Mouse (Mus musculus): ENCODE measurements at regions not wholly inside any gene's neighbourhood (a gene's known extent, or its start where the extent isn't known, plus 50 kb on each side); places are given as distances from the start of the nearest gene placed in this dataset.

DNA sequence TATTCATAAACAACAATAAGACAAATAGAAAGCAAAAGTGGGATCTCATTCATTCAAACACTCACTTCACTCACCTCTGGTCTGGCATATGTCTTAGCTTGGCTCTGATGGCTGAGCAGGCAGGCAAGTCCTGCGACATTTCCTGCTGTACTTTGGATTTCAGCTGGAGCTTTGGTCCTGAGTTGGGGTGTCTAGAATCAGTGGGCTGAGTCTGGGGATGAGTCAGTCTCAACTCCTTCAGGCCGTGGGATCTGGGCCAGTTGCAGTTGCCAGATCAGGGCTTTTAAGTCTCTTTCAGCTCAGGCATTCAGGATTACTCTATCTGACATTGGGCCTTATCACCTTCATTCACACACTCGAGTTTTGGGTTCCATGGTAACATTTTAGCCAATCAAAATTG is 454.1 kb downstream of the Adra2a start:
- Histone ChIP-seq H3K27ac (ENCODE audit: low read length) (no peak overlapping the region), H3K9ac (replicated peaks; ENCODE audit: low read depth, low read length) (no peak overlapping the region), H3K36me3 (ENCODE audit: control insufficient read depth, insufficient read depth) (no peaks in the 10 kb centered on the region), H3K4me1 (replicated peaks; ENCODE audit: control insufficient read depth, insufficient read depth, low read length) (no peaks in the 10 kb centered on the region), H3K4me2 (ENCODE audit: low read length) (no peak overlapping the region), H3K27me3 (replicated peaks; ENCODE audit: control insufficient read depth, insufficient read depth, low read length) (no peaks in the 10 kb centered on the region), H3K4me3 (replicated peaks; ENCODE audit: low read length) (no peak overlapping the region), H3K9me3 (ENCODE audit: control insufficient read depth, low read length) (no peaks in the 10 kb centered on the region)
- no peak for ATAC-seq
- WGBS, result 74% methylated on average over 3 of the region's 3 CpGs

DNA sequence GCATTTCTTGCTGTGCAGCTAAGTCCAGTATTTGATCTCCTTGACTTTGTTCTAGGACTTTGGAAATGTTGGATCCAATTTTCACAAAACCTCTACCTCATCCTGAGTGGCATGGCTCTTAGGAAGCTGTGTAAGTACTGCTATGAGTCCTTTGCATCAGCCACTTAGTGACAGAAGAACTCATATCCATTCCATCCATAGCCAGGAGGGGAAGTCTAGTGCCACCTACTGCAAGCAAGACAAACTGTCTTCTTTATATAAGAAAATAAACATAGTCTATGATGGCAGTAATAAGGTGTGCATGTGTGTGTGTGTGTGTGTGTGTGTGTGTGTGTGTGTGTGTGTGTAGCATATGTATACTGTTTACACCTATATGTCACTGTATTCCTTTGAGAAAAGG is 489.9 kb downstream of the Adra2a start:
- Histone ChIP-seq H3K27me3 (replicated peaks; ENCODE audit: control insufficient read depth, insufficient read depth, low read length) (no peaks in the 10 kb centered on the region), H3K27ac (ENCODE audit: low read length) (no peak overlapping the region), H3K9me3 (ENCODE audit: control insufficient read depth, low read length) (no peaks in the 10 kb centered on the region), H3K36me3 (ENCODE audit: control insufficient read depth, insufficient read depth) (no peaks in the 10 kb centered on the region), H3K9ac (replicated peaks; ENCODE audit: low read depth, low read length) (no peak overlapping the region), H3K4me2 (ENCODE audit: low read length) (no peak overlapping the region), H3K4me3 (replicated peaks; ENCODE audit: low read length) (no peak overlapping the region), H3K4me1 (replicated peaks; ENCODE audit: control insufficient read depth, insufficient read depth, low read length) (no peaks in the 10 kb centered on the region)
- no peak for ATAC-seq

GRCm38 (mm10) chr19:54555351-54555750 is 511.4 kb downstream of the Adra2a start:
- ATAC-seq, result no peak
- Histone ChIP-seq H3K9me3 (ENCODE audit: control insufficient read depth, low read length) (no peaks in the 10 kb centered on the region), H3K27me3 (replicated peaks; ENCODE audit: control insufficient read depth, insufficient read depth, low read length) (no peaks in the 10 kb centered on the region), H3K36me3 (ENCODE audit: control insufficient read depth, insufficient read depth) (no peaks in the 10 kb centered on the region), H3K27ac (ENCODE audit: low read length) (no peak overlapping the region), H3K9ac (replicated peaks; ENCODE audit: low read depth, low read length) (no peak overlapping the region), H3K4me2 (ENCODE audit: low read length) (no peak overlapping the region), H3K4me1 (replicated peaks; ENCODE audit: control insufficient read depth, insufficient read depth, low read length) (no peaks in the 10 kb centered on the region), H3K4me3 (replicated peaks; ENCODE audit: low read length) (no peak overlapping the region)
- WGBS, result 90% methylated on average over 3 of the region's 3 CpGs

- Histone ChIP-seq H3K4me3 (replicated peaks; ENCODE audit: low read length) (no peak overlapping the region), H3K36me3 (ENCODE audit: control insufficient read depth, insufficient read depth) (no peaks in the 10 kb centered on the region), H3K27ac (ENCODE audit: low read length) (no peak overlapping the region), H3K4me1 (replicated peaks; ENCODE audit: control insufficient read depth, insufficient read depth, low read length) (no peaks in the 10 kb centered on the region), H3K27me3 (replicated peaks; ENCODE audit: control insufficient read depth, insufficient read depth, low read length) (no peaks in the 10 kb centered on the region), H3K9me3 (ENCODE audit: control insufficient read depth, low read length) (no peaks in the 10 kb centered on the region), H3K4me2 (ENCODE audit: low read length) (no peak overlapping the region), H3K9ac (replicated peaks; ENCODE audit: low read depth, low read length) (no peak overlapping the region)
- ATAC-seq, result no peak
- 43% methylated on average over 3 of the region's 3 CpGs for WGBS
Measured at GRCm38 (mm10) chr19:54557984-54558383, 514.0 kb downstream of the Adra2a start.

- Histone ChIP-seq H3K36me3 (ENCODE audit: control insufficient read depth, insufficient read depth) (no peaks in the 10 kb centered on the region), H3K9ac (replicated peaks; ENCODE audit: low read depth, low read length) (no peak overlapping the region), H3K9me3 (ENCODE audit: control insufficient read depth, low read length) (no peaks in the 10 kb centered on the region), H3K27ac (ENCODE audit: low read length) (no peak overlapping the region), H3K27me3 (replicated peaks; ENCODE audit: control insufficient read depth, insufficient read depth, low read length) (0 out of 2 replicates have a peak, but pooled peaks cover 2% of the 10 kb centered on the region), H3K4me1 (replicated peaks; ENCODE audit: control insufficient read depth, insufficient read depth, low read length) (no peaks in the 10 kb centered on the region), H3K4me3 (replicated peaks; ENCODE audit: low read length) (no peak overlapping the region), H3K4me2 (ENCODE audit: low read length) (no peak overlapping the region)
- no peak for ATAC-seq
- 78% methylated on average over 2 of the region's 2 CpGs for WGBS
Measured at GRCm38 (mm10) chr19:54583574-54583973, 539.6 kb downstream of the Adra2a start.

GRCm38 (mm10) chr19:54584687-54585237 is 540.8 kb downstream of the Adra2a start:
- ATAC-seq, result no peak
- 49% methylated on average over 3 of the region's 3 CpGs for WGBS
- 0 out of 2 replicates have a peak, but pooled peaks cover 2% of the 10 kb centered on the region for H3K27me3 ChIP-seq (replicated peaks; ENCODE audit: control insufficient read depth, insufficient read depth, low read length)
- H3K4me2 ChIP-seq (ENCODE audit: low read length), result no peak overlapping the region
- no peaks in the 10 kb centered on the region for H3K4me1 ChIP-seq (replicated peaks; ENCODE audit: control insufficient read depth, insufficient read depth, low read length)
- H3K27ac ChIP-seq (ENCODE audit: low read length), result no peak overlapping the region
- H3K9me3 ChIP-seq (ENCODE audit: control insufficient read depth, low read length), result no peaks in the 10 kb centered on the region
- no peaks in the 10 kb centered on the region for H3K36me3 ChIP-seq (ENCODE audit: control insufficient read depth, insufficient read depth)
- H3K4me3 ChIP-seq (replicated peaks; ENCODE audit: low read length), result no peak overlapping the region
- H3K9ac ChIP-seq (replicated peaks; ENCODE audit: low read depth, low read length), result no peak overlapping the region

DNA sequence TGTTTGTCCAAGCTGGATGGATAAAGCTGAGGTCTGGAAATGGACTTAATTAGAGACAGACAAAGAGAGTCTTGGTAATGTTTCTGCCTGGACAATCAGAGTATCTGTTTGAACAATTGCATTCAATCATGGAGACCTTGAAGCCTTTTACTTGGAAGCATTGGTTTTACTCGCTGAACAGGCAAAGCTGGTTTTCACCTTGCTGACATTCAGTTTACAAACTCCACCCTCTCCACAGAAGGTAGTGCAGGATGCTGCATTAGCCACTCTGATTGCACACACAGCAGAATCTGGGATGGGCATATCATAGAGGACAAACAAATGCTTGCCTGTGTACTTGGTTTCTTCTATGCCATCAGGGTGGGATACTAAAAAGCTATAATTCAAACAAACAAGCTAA is 541.4 kb downstream of the Adra2a start:
- H3K36me3 ChIP-seq (ENCODE audit: control insufficient read depth, insufficient read depth), result no peaks in the 10 kb centered on the region
- no peak overlapping the region for H3K4me2 ChIP-seq (ENCODE audit: low read length)
- no peak overlapping the region for H3K27ac ChIP-seq (ENCODE audit: low read length)
- H3K9ac ChIP-seq (replicated peaks; ENCODE audit: low read depth, low read length), result no peak overlapping the region
- no peak overlapping the region for H3K4me3 ChIP-seq (replicated peaks; ENCODE audit: low read length)
- ATAC-seq, result no peak
- WGBS, result 42% methylated on average over 1 of the region's 1 CpGs
- 0 out of 2 replicates have a peak, but pooled peaks cover 2% of the 10 kb centered on the region for H3K27me3 ChIP-seq (replicated peaks; ENCODE audit: control insufficient read depth, insufficient read depth, low read length)
- H3K4me1 ChIP-seq (replicated peaks; ENCODE audit: control insufficient read depth, insufficient read depth, low read length), result no peaks in the 10 kb centered on the region
- H3K9me3 ChIP-seq (ENCODE audit: control insufficient read depth, low read length), result no peaks in the 10 kb centered on the region

DNA sequence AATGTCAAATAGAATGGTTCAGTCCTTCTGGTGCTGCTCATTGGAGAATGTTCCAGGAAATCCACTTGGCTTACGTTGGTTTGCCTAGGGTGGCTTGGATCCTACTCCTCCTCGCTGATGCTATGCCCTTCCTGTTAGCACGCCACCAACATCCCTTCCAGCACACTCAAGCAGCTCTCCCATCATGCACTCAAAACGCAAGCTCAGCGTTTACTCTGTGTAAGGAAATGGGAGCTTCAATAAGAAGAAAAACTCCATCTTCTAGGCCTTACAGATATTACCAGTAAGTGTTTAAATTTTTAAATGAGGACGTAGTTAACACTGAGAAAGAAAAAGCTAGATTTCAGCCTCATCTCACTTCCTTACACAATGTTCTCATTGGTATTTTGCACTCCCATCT is 523.7 kb downstream of the Gpam start:
- no peak overlapping the region for H3K9ac ChIP-seq (replicated peaks; ENCODE audit: low read depth, low read length)
- no peak for ATAC-seq
- 88% methylated on average over 6 of the region's 6 CpGs for WGBS
- H3K27me3 ChIP-seq (replicated peaks; ENCODE audit: control insufficient read depth, insufficient read depth, low read length), result no peaks in the 10 kb centered on the region
- H3K27ac ChIP-seq (ENCODE audit: low read length), result no peak overlapping the region
- H3K36me3 ChIP-seq (ENCODE audit: control insufficient read depth, insufficient read depth), result no peaks in the 10 kb centered on the region
- H3K4me2 ChIP-seq (ENCODE audit: low read length), result no peak overlapping the region
- no peak overlapping the region for H3K4me3 ChIP-seq (replicated peaks; ENCODE audit: low read length)
- H3K4me1 ChIP-seq (replicated peaks; ENCODE audit: control insufficient read depth, insufficient read depth, low read length), result no peaks in the 10 kb centered on the region
- 0 out of 2 replicates have a peak, but pooled peaks cover 2% of the 10 kb centered on the region for H3K9me3 ChIP-seq (ENCODE audit: control insufficient read depth, low read length)

- no peaks in the 10 kb centered on the region for H3K4me1 ChIP-seq (replicated peaks; ENCODE audit: control insufficient read depth, insufficient read depth, low read length)
- ATAC-seq, result no peak
- no peak overlapping the region for H3K27ac ChIP-seq (ENCODE audit: low read length)
- 0 out of 2 replicates have a peak, but pooled peaks cover 2% of the 10 kb centered on the region for H3K9me3 ChIP-seq (ENCODE audit: control insufficient read depth, low read length)
- no peak overlapping the region for H3K4me2 ChIP-seq (ENCODE audit: low read length)
- H3K27me3 ChIP-seq (replicated peaks; ENCODE audit: control insufficient read depth, insufficient read depth, low read length), result no peaks in the 10 kb centered on the region
- WGBS, result 13% methylated on average over 1 of the region's 1 CpGs
- no peak overlapping the region for H3K4me3 ChIP-seq (replicated peaks; ENCODE audit: low read length)
- H3K9ac ChIP-seq (replicated peaks; ENCODE audit: low read depth, low read length), result no peak overlapping the region
- no peaks in the 10 kb centered on the region for H3K36me3 ChIP-seq (ENCODE audit: control insufficient read depth, insufficient read depth)
Measured at GRCm38 (mm10) chr19:54605346-54605745, 521.7 kb downstream of the Gpam start.

GRCm38 (mm10) chr19:54616924-54617323 is 510.1 kb downstream of the Gpam start:
- no peak overlapping the region for H3K4me2 ChIP-seq (ENCODE audit: low read length)
- ATAC-seq, result no peak
- no peak overlapping the region for H3K9ac ChIP-seq (replicated peaks; ENCODE audit: low read depth, low read length)
- H3K27me3 ChIP-seq (replicated peaks; ENCODE audit: control insufficient read depth, insufficient read depth, low read length), result no peaks in the 10 kb centered on the region
- H3K4me1 ChIP-seq (replicated peaks; ENCODE audit: control insufficient read depth, insufficient read depth, low read length), result no peaks in the 10 kb centered on the region
- no peak overlapping the region for H3K4me3 ChIP-seq (replicated peaks; ENCODE audit: low read length)
- 30% methylated on average over 4 of the region's 4 CpGs for WGBS
- H3K9me3 ChIP-seq (ENCODE audit: control insufficient read depth, low read length), result no peaks in the 10 kb centered on the region
- no peak overlapping the region for H3K27ac ChIP-seq (ENCODE audit: low read length)
- H3K36me3 ChIP-seq (ENCODE audit: control insufficient read depth, insufficient read depth), result no peaks in the 10 kb centered on the region
